Mouse (Mus musculus): ENCODE results near the gene Efna4.

The Efna4 gene

DNA sequence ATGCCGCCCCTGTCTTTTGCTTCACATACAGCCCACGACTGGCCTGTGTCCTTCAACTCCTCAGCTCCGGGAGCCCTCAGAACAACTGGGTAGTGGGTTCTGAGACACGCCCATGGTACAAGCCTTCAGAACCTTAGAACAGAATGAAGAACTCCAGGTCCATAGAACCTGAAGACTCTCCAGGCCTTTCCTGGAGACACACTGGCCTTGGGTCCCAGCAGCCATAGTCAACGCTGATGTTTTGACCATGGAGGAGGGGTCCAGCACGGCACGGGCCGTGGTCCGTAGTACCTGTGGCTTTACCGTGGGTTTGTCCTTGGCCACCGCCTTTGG is 27.3 kb upstream of the Efna4 start, which contains the start of gene Dcst1:
Dcst1 (minus strand) TSS at position 101 of the 333 bp plus-strand sequence.
- CTCF ChIA-PET: no interaction called here

DNA sequence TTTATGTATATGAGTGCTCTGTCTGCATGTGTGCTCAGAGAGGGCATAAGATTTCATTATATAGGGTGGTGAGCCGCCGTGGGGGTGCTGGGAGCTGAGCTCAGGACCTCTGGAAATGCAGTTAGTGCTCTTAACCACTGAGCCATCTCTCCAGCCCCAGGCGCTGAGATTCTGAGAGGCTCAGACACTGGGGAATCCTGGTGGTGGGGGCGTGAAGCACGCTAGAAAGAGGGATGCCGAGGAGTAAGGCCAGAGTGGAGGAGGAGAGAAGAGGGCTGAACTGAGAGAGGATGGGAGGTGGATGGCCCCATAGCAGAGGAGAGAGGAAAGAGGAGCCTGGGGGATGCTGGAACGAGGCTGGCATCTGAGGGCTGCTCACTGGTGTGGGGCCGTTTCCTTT is 26.8 kb upstream of the Efna4 start:
- CTCF ChIA-PET: no interaction called here

- CTCF ChIA-PET: no interaction called here
Measured at GRCm38 (mm10) chr3:89361675-89362074, 23.8 kb upstream of the Efna4 start, which contains the start of gene Dcst2. Gene Dcst2, plus strand, starts transcription at chr3:89361975.

GRCm38 (mm10) chr3:89360237-89360636 is 22.4 kb upstream of the Efna4 start:
- CTCF ChIA-PET: interaction anchor here (0.5 kb wide), 1 partner anchor 121 kb away, joined by 3 read pairs; no protein-coding TSS in a partner anchor

DNA sequence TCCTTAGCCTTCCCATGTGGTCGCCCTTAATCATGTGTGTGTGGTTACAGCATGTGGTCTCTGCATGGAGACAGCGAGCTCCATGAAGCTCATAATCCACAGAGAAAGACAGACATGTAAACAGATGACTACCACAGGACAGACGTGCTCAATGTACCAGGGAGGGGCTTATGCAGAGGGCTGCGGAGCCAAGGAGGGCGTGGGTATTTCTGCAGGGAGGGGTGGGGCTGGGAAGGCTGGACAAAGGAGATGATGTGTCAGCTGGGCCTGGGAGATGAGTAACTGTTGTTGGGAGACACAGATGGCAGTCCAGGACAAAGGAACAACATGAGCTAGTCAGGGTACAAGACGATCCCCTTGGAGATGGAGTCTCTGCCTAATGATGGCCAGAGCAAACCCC is 21.8 kb upstream of the Efna4 start:
- CTCF ChIA-PET: interaction anchor here (0.6 to 0.7 kb wide), 3 partner anchors 20 to 57 kb away, joined by 3 to 9 read pairs (median 5); no protein-coding TSS in a partner anchor

GRCm38 (mm10) chr3:89356029-89356428 is 18.2 kb upstream of the Efna4 start:
- CTCF ChIA-PET: no interaction called here

- CTCF ChIA-PET: no interaction called here
Measured at GRCm38 (mm10) chr3:89355512-89355902, 17.7 kb upstream of the Efna4 start.

GRCm38 (mm10) chr3:89354816-89355511 is 17.1 kb upstream of the Efna4 start:
- CTCF ChIA-PET: interaction anchor here (0.6 to 1.1 kb wide), 2 partner anchors 23 to 123 kb away, joined by 3 to 6 read pairs; no protein-coding TSS in a partner anchor

- CTCF ChIA-PET: interaction anchor here (0.7 to 1.1 kb wide), 3 partner anchors 18 to 161 kb away, joined by 3 to 4 read pairs (median 3); partner anchors contain the start of gene Efna1
Measured at GRCm38 (mm10) chr3:89351271-89351670, 13.4 kb upstream of the Efna4 start.

DNA sequence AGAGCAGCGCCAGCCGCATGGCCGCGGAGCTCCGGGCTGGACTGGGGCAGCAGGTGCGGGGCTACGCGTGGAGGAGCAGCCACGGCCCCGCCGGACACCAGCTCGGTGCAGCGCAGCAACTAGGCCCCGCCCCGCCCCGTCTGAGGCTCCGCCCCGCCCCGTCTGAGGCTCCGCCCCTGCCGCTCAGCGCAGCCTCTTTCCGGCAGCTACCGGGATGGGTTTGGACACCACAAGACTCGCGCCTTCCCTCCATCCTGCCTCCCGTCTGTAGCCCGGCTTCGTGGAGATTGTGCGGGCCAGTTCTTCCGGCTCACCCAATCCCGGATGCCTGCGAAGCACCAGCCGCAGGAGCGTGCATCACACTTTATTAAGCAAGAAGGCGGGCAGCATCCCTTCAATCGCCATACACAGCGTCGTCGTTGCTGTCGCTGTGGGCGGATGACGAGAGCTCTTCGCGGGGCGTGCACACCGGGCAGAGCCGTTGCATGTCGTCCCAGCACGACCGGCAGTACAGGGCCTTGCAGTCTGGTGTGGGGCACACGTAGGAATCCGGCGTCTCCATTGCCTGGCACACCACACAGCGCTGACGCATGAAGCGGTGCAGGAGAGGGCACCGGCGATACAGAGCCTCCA is 12.2 kb upstream of the Efna4 start, which contains the start of gene Adam15:
Adam15 (minus strand) TSS at position 128 of the 633 bp plus-strand sequence.
- CTCF ChIA-PET: interaction anchor here (0.6 to 1.1 kb wide), 4 partner anchors 10 to 58 kb away, joined by 3 read pairs; no protein-coding TSS in a partner anchor

DNA sequence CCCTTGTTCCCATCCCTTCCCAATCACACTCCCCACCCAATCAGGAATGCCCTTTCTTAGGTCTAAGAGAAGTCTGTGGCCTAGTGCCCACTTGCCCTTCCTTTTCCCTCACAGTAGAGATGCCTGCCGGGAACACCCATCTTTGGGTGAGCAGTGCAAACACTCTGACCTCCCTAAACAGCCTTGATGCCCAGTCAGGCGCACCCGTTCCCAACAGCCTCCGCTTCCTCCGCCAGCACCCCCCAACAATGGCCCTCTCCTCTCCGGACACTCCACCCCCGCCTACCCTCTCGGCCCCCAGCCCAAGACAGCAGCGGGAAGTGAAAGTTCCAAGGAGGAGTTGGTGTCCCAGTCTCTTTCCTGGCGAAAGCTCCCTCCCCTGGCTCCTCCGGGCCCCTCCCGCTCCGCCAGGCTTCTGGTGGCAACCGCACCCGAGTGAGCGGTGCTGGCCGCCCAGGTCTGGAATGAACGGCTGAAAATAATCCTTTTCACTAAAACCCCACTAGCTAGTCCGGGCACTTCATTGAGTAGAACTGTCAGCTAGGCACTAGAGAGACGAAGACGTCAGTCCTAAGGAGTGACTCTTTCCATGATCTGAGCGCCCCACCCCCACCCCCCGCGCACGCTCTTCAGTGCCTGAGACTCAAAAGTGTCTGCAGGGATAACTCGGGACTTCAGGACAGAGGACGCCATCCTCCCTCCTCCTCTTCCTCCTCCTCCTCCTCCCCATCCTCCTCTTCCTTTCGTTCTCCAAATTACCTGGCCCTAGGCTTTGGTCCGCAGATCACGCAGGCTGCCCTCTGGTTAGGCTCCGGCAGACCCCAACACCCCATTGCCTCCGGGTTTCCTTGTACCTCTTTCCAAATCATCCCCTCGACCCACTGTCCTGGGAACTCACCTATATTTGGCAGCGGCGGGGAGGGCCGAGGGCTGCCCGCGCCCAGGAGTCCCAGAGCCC is 11.4 kb upstream of the Efna4 start:
- CTCF ChIA-PET: interaction anchor here (0.6 to 1.1 kb wide), 3 partner anchors 18 to 59 kb away, joined by 3 read pairs; no protein-coding TSS in a partner anchor

DNA sequence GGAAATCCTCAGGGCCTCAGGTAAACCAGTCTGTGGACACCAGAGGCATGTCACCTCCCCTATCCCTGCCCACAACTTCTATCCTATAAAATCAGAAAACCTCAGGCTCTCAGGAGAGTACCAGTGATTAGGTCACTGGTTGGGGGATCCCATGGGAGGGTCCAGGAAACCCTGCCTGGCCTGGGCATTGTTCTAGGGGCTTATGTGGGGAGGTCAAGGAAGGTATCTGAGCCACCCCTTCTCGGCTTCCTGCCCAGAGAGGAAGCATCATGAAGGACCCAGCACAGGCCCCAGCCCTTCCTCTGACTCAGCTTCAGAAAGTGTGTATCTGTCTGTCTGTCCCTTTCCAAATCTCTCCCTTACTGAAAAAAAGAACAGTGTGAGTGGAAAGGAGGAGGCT is 10.1 kb upstream of the Efna4 start:
- CTCF ChIA-PET: interaction anchor here (0.5 kb wide), 1 partner anchor 30 kb away, joined by 3 read pairs; no protein-coding TSS in a partner anchor

- CTCF ChIA-PET: no interaction called here
Measured at GRCm38 (mm10) chr3:89346815-89347540, 9.2 kb upstream of the Efna4 start.

- CTCF ChIA-PET: interaction anchor here (0.5 kb wide), 1 partner anchor 22 kb away, joined by 3 read pairs; no protein-coding TSS in a partner anchor
Measured at GRCm38 (mm10) chr3:89343279-89343678, 5.5 kb upstream of the Efna4 start.

- CTCF ChIA-PET: no interaction called here
Measured at GRCm38 (mm10) chr3:89341794-89342193, 4.0 kb upstream of the Efna4 start.

GRCm38 (mm10) chr3:89340465-89340864 is 2.6 kb upstream of the Efna4 start:
- CTCF ChIA-PET: interaction anchor here (0.9 kb wide), 1 partner anchor 144 kb away, joined by 3 read pairs; no protein-coding TSS in a partner anchor

GRCm38 (mm10) chr3:89339416-89339815 is 1.6 kb upstream of the Efna4 start:
- CTCF ChIA-PET: interaction anchor here (0.6 to 1.1 kb wide), 5 partner anchors 11 to 1499 kb away, joined by 3 to 5 read pairs (median 4); no protein-coding TSS in a partner anchor

DNA sequence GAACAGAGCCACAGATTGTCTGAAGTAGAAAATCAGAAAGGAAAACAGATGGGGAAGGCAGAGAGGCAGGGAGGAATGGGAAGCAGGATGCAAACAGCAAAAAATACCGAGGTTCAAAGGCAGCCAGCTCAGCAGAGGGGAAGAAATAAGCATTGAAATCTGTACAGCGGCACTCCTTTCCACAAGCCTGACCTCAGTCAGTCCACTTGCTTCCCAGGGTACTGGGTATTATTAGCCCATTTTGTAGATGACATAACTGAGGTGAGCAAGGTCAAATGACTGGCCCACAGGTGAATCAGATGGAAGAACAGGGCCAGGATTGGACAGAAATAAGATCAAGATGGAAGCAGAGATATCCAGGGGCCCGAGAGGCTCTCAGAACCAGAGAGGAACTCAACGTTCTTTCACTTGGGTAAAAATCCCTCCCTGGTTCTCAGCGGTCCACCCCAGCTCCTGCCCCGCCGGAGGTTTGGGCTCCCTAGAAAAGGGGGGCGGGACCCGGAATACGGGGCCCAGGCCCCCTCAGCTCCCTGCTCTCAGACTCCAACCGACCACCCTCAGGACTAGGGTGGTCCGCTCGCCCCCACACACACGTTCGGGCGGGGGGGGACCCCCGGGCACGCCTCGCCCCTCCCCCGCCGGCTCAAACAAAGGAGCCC is 637 bp downstream of the Efna4 start:
- CTCF ChIA-PET: interaction anchor here (0.6 kb wide), 1 partner anchor 140 kb away, joined by 3 read pairs; no protein-coding TSS in a partner anchor

DNA sequence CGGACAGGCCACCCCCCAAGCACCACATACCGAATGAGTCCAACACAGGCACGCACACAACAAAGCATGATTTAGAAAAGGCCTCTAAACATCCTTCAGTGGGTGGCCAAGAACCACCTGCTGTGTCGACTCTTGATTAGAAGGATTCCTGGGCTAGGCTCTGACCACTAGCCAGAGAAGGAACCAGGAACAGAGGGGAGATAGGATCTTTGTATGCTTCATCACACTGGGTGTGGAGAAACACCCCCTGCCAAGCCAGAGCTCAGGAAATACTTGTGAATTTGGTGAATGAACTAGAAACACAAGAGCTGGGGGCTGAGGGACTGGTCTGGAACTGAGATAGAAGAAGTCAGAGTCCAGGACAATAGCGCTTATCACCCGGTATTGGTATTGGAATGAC is 1.3 kb downstream of the Efna4 start:
- CTCF ChIA-PET: no interaction called here

GRCm38 (mm10) chr3:89333053-89333452 is 4.8 kb downstream of the Efna4 start:
- CTCF ChIA-PET: no interaction called here

Measured in spleen, embryonic (tissue).